Mouse (Mus musculus) Patski (cell line): ENCODE results near the gene Mapkapk3. TPM values are rescaled to one million over a fixed set of nuclear protein-coding genes. Genes with fewer than 3 reads are reported as not detected.
"Not testable (repeated sequence)": the region's sequence is repeated elsewhere in the genome, so short reads cannot be mapped to it uniquely, and the experiment has no call there.

Source experiments
- ATAC-seq: fragments of 100-300 bp; one replicate; pipeline ENCODE4 v1.8.0; 2021
- CTCF ChIA-PET: fragments of 350-600 bp; sonication (Branson Sonifier 250); formaldehyde crosslinking; loops from one replicate; lab custom pipeline; 2022; ENCODE audit warnings: inconsistent platforms; lab: Charles Lee
- POLR2A ChIA-PET: fragments of 350-600 bp; sonication (Branson Sonifier 250); formaldehyde crosslinking; loops from one replicate; lab custom pipeline; 2022; ENCODE audit warnings: antibody characterized with exemption, inconsistent platforms; lab: Charles Lee
- DNase-seq: peaks from one replicate; pipeline ENCODE4 v3.0.0-alpha.2; 2011; ENCODE audit warnings: low read depth, low spot score
- H3K27me3 ChIP-seq: fragments of 371-371 bp; one replicate; pipeline ENCODE4 v1.5.1; 2021
- CTCF ChIP-seq: fragments of 100-300 bp; IDR thresholded peaks from one replicate; pipeline ENCODE4 v1.5.1; 2021
- in situ Hi-C: fragments of 300-500 bp; cut with MboI; formaldehyde crosslinking; loops from 3 replicates; pipeline ENCODE4 v1.11.1; 2018; ENCODE audit warnings: low pct_unique_long_range_greater_than_20kb, mixed read lengths
- polyA plus RNA-seq: library from polyadenylated mRNA; unstranded; gene quantifications from one replicate; pipeline ENCODE4 v1.2.3, GENCODE M21; 2021

The Mapkapk3 gene
- polyA plus RNA-seq, 1 experiment from 2014 or later: 14.5 TPM

DNA sequence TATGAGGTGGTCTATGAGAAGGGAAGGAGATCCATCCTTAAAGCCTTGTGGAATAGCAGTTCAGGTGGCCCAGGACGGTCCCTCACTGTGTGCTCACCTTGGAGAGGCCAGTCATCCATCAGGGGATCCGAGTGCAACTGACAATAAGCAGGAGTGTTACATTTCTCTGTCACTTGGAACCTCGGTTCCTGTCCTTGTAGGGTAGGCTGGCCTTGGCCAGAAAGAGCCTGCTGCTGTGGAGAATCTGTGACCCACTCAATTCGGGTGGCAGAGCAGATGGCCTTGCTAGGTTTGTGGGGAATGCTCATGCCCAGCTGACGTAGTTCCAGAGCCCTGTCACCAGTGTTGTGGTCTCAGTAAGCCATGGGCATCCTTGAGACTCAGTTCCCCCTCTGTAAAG lies 19.9 kb upstream of the Mapkapk3 start:
- H3K27me3 ChIP-seq: no peaks in the 10 kb centered on the region
- TF ChIP-seq CTCF: no peak
- ATAC-seq: no peak
- in situ Hi-C loops: loop anchor here (25.0 kb wide), 2 partner anchors 403 to 1122 kb away; partner anchors contain the start of genes Ppm1m and Sema3f
- ChIA-PET CTCF (interaction anchor here (3.3 kb wide), 1 partner anchor 10 kb away, joined by 23 read pairs; no protein-coding TSS in a partner anchor), POLR2A (no interaction called here)
- no peak for DNase-seq

GRCm38 (mm10) chr9:107309171-107309570 lies 19.5 kb upstream of the Mapkapk3 start:
- ATAC-seq: no peak
- TF ChIP-seq CTCF: no peak
- ChIA-PET POLR2A (interaction anchor here (0.5 to 3.8 kb wide), 4 partner anchors 9 to 890 kb away, joined by 3 to 36 read pairs (median 6); partner anchors contain the start of gene Cish), CTCF (interaction anchor here (1.1 to 3.3 kb wide), 3 partner anchors 10 to 29 kb away, joined by 3 to 23 read pairs (median 4); partner anchors contain the start of gene Hemk1)
- H3K27me3 ChIP-seq: no peaks in the 10 kb centered on the region
- no peak for DNase-seq
- in situ Hi-C loops: loop anchor here (25.0 kb wide), 2 partner anchors 403 to 1122 kb away; partner anchors contain the start of genes Ppm1m and Sema3f

GRCm38 (mm10) chr9:107308346-107309000 lies 18.8 kb upstream of the Mapkapk3 start:
- no peak for DNase-seq
- CTCF ChIA-PET: interaction anchor here (1.1 to 3.3 kb wide), 5 partner anchors 11 to 29 kb away, joined by 3 to 23 read pairs (median 4); partner anchors contain the start of gene Hemk1
- POLR2A ChIA-PET: interaction anchor here (0.5 to 3.8 kb wide), 4 partner anchors 10 to 890 kb away, joined by 3 to 36 read pairs (median 6); partner anchors contain the start of gene Cish
- no peak for ATAC-seq
- no peaks in the 10 kb centered on the region for H3K27me3 ChIP-seq
- no peak for TF ChIP-seq CTCF
- in situ Hi-C loops: loop anchor here (25.0 kb wide), 2 partner anchors 404 to 1121 kb away; partner anchors contain the start of genes Ppm1m and Sema3f

DNA sequence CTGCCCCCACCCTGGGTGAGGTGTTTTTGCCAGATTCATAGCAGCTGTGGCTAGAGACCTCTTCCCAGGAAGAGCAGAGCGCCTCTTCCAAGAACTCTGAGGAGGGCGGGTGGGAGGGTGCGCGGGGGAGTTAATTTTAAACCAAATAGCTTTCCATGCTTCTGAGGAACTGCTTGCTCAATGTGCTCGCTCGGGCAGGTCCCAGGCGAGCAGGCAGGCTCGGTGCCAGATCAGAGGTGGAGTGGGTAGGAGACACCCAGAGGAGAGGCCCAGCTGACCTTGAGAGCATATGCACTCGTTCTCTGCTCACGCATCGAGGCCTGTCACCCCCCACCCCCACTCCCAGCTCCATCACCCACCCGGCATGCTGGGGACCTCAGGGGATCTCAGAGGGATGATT lies 18.2 kb upstream of the Mapkapk3 start:
- TF ChIP-seq CTCF: no peak
- CTCF ChIA-PET: interaction anchor here (1.2 to 3.3 kb wide), 4 partner anchors 12 to 28 kb away, joined by 3 to 23 read pairs (median 4); no protein-coding TSS in a partner anchor
- POLR2A ChIA-PET: interaction anchor here (0.8 to 3.8 kb wide), 4 partner anchors 10 to 27 kb away, joined by 3 to 36 read pairs (median 8); partner anchors contain the start of gene Cish
- ATAC-seq (peak; percentile 84), DNase-seq (no peak)
- in situ Hi-C loops: loop anchor here (25.0 kb wide), 2 partner anchors 404 to 1121 kb away; partner anchors contain the start of genes Ppm1m and Sema3f
- no peaks in the 10 kb centered on the region for H3K27me3 ChIP-seq

DNA sequence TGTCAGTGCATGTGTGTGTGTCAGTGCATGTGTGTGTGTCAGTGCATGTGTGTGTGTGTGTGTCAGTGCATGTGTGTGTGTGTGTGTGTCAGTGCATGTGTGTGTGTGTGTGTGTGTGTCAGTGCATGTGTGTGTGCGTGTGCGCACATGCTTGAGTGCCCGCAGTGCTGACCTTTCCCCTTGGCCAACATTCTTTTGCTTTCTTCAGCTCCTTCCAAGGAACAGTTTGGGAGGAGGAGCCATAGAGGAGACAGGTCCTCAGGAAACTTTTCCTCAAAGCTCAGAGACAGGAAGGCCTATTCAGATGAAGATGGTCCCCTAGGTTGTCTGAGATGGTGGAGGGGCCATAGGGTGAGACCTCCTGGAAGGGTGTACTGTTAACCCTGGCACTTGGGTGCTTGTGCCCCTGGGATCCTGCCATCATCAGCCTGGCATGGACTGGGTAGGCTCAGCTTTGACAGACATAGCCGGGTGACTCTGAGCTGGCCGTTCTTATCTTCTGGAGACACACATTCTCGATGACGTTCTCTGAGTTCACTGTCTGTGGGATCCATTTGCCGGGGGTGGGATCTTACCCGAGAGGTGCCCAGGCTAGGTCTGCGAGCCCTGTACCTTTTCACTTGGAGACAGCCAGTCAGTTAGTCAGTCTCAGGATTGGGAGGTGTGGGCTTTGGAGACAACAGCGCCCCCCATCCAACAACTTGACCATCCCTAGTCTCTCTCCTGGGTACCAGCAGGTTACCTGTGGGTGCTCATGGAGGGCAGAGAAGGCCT lies 17.6 kb upstream of the Mapkapk3 start:
- ATAC-seq (peak; percentile 6), DNase-seq (no peak)
- no peak for TF ChIP-seq CTCF
- CTCF ChIA-PET: interaction anchor here (1.2 to 3.3 kb wide), 4 partner anchors 12 to 28 kb away, joined by 3 to 23 read pairs (median 4); no protein-coding TSS in a partner anchor
- in situ Hi-C loops: loop anchor here (25.0 kb wide), 2 partner anchors 405 to 1120 kb away; partner anchors contain the start of genes Ppm1m and Sema3f
- H3K27me3 ChIP-seq: no peaks in the 10 kb centered on the region
- POLR2A ChIA-PET: interaction anchor here (0.6 to 3.8 kb wide), 5 partner anchors 10 to 28 kb away, joined by 3 to 36 read pairs (median 7); partner anchors contain the start of gene Cish

- H3K27me3 ChIP-seq, ATAC-seq, DNase-seq: not testable (repeated sequence)
- in situ Hi-C loops: loop anchor here (25.0 kb wide), 2 partner anchors 406 to 1119 kb away; partner anchors contain the start of genes Ppm1m and Sema3f
- ChIA-PET POLR2A (interaction anchor here (1.4 to 3.8 kb wide), 2 partner anchors 9 to 18 kb away, joined by 7 to 36 read pairs; partner anchors contain the start of gene Cish), CTCF (interaction anchor here (1.4 to 3.3 kb wide), 2 partner anchors 13 to 29 kb away, joined by 3 to 23 read pairs; no protein-coding TSS in a partner anchor)
Measured at GRCm38 (mm10) chr9:107306673-107307072, 17.0 kb upstream of the Mapkapk3 start.

- DNase-seq (no peak), ATAC-seq (peak; percentile 1)
- in situ Hi-C loops: loop anchor here (25.0 kb wide), 2 partner anchors 406 to 1119 kb away; partner anchors contain the start of genes Ppm1m and Sema3f
- H3K27me3 ChIP-seq: no peaks in the 10 kb centered on the region
- CTCF ChIA-PET: interaction anchor here (0.9 to 2.3 kb wide), 5 partner anchors 11 to 30 kb away, joined by 3 to 9 read pairs (median 3); partner anchors contain the start of gene Cish
- POLR2A ChIA-PET: interaction anchor here (0.8 to 3.8 kb wide), 4 partner anchors 8 to 30 kb away, joined by 3 to 36 read pairs (median 8); partner anchors contain the start of gene Cish
- no peak for TF ChIP-seq CTCF
Measured at GRCm38 (mm10) chr9:107305601-107306542, 16.2 kb upstream of the Mapkapk3 start.

DNA sequence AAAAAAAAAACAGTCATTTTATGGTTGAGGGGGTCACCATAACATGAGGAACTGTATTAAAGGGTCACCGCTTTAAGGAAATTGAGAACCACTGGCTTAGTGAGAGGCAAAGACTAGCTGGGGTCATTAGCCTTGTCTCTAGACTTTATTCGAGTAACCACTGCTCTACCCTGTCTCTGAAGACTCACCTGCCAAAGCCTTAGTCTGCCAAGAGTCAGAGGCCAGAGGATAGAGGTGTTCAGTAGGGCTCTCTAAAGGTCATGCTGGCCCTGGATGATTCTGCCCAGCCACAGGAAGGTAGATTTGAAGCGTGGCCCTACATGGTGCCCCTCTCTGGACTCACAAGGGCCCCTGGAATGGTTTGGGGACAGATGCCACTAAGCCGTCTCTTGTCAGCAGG lies 15.3 kb upstream of the Mapkapk3 start:
- CTCF ChIA-PET: interaction anchor here (1.2 to 2.3 kb wide), 3 partner anchors 10 to 28 kb away, joined by 3 to 9 read pairs (median 4); partner anchors contain the start of gene Cish
- H3K27me3 ChIP-seq: no peaks in the 10 kb centered on the region
- in situ Hi-C loops: loop anchor here (25.0 kb wide), 2 partner anchors 407 to 1118 kb away; partner anchors contain the start of genes Ppm1m and Sema3f
- POLR2A ChIA-PET: interaction anchor here (0.7 to 2.7 kb wide), 3 partner anchors 20 to 953 kb away, joined by 5 to 11 read pairs (median 8); no protein-coding TSS in a partner anchor
- TF ChIP-seq CTCF: no peak
- DNase-seq: no peak
- ATAC-seq: no peak
